Mouse (Mus musculus): ENCODE measurements around the gene Tsx.

DNA sequence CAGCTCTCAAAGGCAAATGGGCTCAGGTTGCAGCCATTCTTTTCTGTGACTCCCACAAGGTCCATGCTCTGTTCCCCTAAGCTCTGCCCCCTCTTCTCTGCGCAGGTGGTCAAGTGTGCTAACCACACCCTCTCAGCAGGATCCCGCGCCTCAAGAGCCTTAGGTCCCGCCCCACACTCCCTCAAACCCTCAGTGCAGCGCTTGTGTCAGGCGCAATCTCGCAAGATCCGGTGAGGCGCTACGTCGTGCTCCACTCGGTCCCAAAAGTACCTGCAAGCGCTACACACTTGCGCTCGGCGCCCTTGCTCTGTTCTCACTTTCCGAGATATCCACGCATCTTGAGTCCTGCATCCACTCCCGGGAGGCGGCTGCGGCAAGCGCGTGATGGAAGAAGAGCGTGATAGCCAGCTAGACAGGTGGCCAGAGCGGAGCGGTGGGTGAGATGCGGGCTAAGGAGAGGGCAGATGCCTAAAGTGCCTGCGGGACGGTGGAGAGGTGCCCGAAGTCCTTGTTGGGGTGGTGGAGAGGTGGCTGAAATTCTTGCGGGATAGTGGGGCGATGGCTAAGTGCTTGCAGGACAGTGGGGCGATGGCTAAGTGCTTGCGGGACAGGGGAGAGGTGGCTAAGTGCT is 33.4 kb downstream of the Tsx start:
- TF ChIP-seq GATA1 (IDR thresholded peaks at IDR 0.05; ENCODE audit: low read length), result no peak
- no peak for TF ChIP-seq TAL1 (IDR thresholded peaks at IDR 0.05; ENCODE audit: low read length)

Measured in erythroblast, embryonic 14.5 days (primary cell).